Mouse (Mus musculus): Measurements from ENCODE around the gene Mtor.

- TF ChIP-seq CTCF (IDR thresholded peaks at IDR 0.05; ENCODE audit: insufficient read depth, low read depth, low read length) (no peak), POLR2A (IDR thresholded peaks at IDR 0.05; ENCODE audit: insufficient read depth, low read depth, low read length) (no peak)
Observed at GRCm38 (mm10) chr4:148433813-148434212, 14.6 kb upstream of the Mtor start.

All from olfactory bulb, adult 2 months (tissue).